Mouse (Mus musculus): ENCODE data around the gene Olig1.
"Not testable (repeated sequence)": the region's sequence is repeated elsewhere in the genome, so short reads cannot be mapped to it uniquely, and the experiment has no call there.

Olig1 gene

DNA sequence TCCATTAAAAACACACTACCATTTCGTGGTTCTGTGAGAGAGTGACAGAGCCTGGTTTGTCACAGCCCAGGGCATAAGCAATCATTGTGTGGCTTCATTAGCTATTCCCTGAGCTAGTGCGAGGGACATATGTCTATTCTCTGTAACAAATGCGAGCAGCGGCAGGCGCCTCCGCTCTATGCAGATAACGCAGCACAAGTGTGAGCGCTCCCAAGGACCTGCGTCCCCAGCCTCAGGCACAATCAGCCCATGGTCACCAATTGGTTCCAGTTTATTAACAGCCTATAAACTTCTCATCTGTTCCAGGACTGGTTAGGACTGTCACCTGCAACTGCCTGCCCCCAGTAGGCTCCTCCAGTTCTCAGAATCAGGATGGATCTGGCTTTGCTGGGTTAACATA is 23.3 kb upstream of the Olig1 start:
- no peak for DNase-seq (ENCODE audit: low spot score in 2 of 2)

- not testable (repeated sequence) for DNase-seq (ENCODE audit: low spot score in 2 of 2)
Observed at GRCm38 (mm10) chr16:91255419-91256164, 14.0 kb upstream of the Olig1 start.

- DNase-seq (ENCODE audit: low spot score in 2 of 2) = no peak
Observed at GRCm38 (mm10) chr16:91258956-91259355, 10.6 kb upstream of the Olig1 start.

GRCm38 (mm10) chr16:91260861-91261260 is 8.7 kb upstream of the Olig1 start:
- no peak for DNase-seq (ENCODE audit: low spot score in 2 of 2)

DNA sequence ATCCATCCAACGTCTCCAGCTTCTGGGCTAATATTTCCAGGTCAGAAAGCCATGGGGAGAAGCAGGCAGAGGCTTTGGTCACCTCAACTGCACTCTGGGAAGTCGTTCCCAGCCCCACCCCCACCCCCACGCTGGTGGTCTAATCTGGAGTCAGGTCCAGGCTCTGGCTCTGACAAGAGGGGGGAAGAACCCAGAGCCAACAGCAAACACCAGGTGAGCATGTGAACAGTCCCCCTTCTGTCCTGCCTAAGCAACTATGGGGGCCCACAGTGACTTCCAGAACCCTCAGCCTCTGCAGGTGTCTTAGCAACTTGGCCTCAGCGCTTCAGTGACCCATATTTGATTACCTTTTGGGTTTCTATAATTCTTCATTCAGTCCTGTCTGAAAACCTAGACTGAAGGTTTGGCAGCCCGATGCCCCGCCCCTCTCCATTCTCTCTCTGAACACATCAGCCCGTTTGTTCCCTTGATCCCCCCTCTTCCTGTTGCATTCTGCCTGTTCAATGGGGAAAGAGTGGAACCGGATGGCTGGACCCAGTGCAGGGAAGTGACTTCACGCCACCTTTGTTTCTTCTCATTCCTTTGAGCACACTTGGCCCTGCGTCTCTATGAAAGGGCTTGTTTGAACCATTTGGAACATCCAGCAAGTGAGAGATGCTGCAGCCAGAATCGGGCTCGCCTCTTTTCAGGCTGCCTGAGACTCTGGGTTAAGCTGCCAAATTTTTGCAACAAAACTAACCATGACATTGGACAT is 6.9 kb upstream of the Olig1 start:
- DNase-seq (ENCODE audit: low spot score in 2 of 2) = no peak

GRCm38 (mm10) chr16:91265972-91266371 is 3.6 kb upstream of the Olig1 start:
- no peak for DNase-seq (ENCODE audit: low spot score in 2 of 2)

- DNase-seq (ENCODE audit: low spot score in 2 of 2) = no peak
Observed at GRCm38 (mm10) chr16:91268724-91269452, 684 bp upstream of the Olig1 start.

GRCm38 (mm10) chr16:91270212-91270971 is 820 bp downstream of the Olig1 start:
- DNase-seq (ENCODE audit: low spot score in 2 of 2) = no peak

GRCm38 (mm10) chr16:91270982-91271549 is 1.5 kb downstream of the Olig1 start:
- no peak for DNase-seq (ENCODE audit: low spot score in 2 of 2)

DNA sequence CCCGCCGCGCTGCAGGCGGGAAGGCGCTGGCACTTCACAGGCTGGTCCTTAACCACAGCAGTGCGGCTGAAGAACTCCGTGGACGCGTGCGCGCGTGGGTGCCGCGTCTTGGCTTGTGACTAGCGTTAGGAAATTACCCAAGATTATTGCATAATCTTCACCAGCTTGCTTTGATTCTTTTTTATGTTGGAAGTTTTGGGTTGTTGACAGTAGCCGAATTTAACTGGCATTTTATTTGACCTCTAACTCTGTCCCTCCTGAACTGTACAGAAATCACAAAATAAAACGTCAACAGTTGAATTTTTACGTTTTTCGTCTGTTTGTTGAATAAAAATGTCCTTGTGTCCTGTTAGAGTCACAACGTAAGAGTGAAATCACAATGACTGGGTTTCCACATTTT is 2.1 kb downstream of the Olig1 start:
- DNase-seq (ENCODE audit: low spot score in 2 of 2) = no peak

DNA sequence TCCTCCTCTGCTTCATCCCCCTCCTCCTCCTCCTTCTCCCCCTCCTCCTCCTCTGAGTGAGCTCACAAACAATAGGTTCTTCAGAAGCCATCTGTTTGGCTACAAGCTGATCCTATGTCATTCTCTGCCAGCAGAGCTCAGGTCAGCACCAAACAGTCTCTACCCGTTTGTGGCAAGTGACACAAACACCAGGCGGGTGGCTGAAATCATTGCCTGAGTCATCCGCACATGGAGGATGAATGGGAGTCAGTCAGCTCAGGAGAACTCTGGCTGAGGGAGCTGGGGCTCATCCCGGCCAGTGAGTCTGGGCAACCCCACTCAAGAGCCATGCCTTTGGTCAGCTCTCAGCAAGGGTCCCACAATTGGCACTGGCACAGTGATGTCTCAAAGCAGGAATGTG is 10.9 kb downstream of the Olig1 start:
- DNase-seq (ENCODE audit: low spot score in 2 of 2) = no peak

GRCm38 (mm10) chr16:91292080-91292479 is 22.5 kb downstream of the Olig1 start:
- no peak for DNase-seq (ENCODE audit: low spot score in 2 of 2)

GRCm38 (mm10) chr16:91292719-91293333 is 23.3 kb downstream of the Olig1 start:
- DNase-seq (ENCODE audit: low spot score in 2 of 2) = no peak

- DNase-seq (ENCODE audit: low spot score in 2 of 2) = no peak
Observed at GRCm38 (mm10) chr16:91297726-91298125, 28.2 kb downstream of the Olig1 start.

GRCm38 (mm10) chr16:91299412-91299811 is 29.8 kb downstream of the Olig1 start:
- no peak for DNase-seq (ENCODE audit: low spot score in 2 of 2)

DNA sequence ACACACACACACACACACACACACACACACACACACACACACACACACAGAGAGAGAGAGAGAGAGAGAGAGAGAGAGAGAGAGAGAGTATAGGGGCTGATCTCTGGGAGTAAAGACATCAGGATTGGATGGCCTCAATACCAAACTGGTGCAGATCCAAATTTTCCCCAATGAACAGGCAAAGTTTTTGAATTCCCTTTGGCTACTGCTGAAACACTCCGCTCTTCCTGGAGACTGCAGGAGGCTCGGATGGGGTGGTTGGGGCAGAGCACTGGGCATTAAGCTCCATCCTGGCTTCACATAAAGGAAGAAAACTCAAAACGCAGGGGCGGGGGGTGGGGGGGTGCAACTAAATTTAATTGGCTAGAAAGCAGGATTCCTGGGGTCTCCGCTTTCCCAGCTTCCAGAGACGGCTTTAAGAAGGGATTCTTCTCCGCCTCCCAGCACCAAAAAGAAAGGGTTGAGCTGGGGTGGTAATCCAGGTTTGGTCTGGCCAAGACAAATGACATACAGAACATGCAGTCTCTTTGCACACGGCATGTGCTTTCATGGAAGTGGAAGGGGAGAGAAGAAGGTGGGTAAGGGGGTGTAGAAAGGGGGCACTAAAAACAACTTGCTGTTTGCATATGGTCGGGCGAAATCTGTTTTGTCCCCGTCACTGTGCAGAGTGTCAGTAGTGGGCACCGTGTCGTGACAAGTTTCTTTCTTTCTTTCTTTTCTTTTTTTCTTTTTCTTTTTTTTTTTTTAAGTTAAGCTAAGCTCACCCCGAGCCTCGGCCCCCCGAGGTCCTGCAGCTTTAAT is 31.3 kb downstream of the Olig1 start:
- DNase-seq (ENCODE audit: low spot score in 2 of 2) = no peak

DNA sequence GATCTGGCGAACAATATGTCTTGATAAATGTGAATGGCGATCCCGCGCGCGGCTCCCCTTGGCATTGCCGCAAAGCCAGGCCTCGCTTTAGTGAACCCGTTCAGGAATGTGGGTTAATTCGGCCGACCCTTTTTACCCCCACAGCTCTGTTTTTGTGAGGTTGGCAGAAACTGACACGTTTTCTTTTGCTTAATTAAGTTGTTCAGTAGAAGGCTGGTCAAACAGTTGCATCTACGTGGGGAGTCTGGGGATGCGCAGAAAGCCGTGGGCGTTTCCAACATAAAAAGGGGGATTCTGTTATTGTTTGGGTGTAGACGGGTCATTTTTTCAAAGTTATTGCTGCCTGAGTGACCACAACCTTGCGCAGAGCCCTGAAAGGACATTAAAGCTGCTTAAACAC is 31.9 kb downstream of the Olig1 start:
- DNase-seq (ENCODE audit: low spot score in 2 of 2) = no peak

GRCm38 (mm10) chr16:91303776-91304709 is 34.5 kb downstream of the Olig1 start:
- no peak for DNase-seq (ENCODE audit: low spot score in 2 of 2)

DNA sequence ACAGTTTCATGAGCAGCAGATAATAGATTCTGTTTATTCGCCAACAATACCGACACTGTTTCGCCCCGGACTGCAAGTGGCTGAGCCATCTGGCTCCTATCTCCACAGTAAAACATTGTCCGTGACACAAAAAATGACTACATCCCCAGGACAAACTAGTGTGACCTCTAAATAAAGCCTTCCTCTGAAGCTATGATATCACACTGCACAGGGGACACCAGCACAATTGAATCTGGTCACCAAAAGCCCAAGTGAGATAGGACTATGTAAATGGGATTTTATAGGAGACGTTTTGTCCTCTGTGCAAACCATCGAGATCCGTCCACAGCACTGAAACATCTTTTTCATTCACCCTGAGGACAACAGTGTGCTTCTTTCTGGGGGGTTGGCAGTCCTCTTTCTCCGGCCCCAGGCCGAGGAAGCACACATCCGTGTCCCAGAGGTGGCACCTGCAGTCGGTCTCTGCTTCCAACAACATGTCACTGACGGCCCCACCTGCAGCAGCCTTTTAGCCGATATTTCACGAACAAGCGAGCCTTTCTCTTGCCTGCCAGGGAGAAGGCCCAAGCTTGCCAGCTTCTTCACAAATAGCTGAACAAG is 36.0 kb downstream of the Olig1 start:
- DNase-seq (ENCODE audit: low spot score in 2 of 2) = no peak

Measured in spleen, postnatal 4 days (tissue).